Mouse (Mus musculus) forebrain, embryonic 15.5 days (tissue): ENCODE results near the gene Ubxn10. TPM values are rescaled to one million over a fixed set of nuclear protein-coding genes. Genes with fewer than 3 reads are reported as not detected.

Source experiments
- ATAC-seq: fragments of 200-750 bp; cut with Nextera tagmentation; replicated peaks from 2 replicates; pipeline ENCODE4 v1.8.0; 2017; ENCODE audit warnings: mild to moderate bottlenecking, moderate TSS enrichment, moderate library complexity
- H3K27ac ChIP-seq: fragments of 300-500 bp; sonication (generic); replicated peaks from 2 replicates; pipeline ENCODE4 v1.5.1; 2015; ENCODE audit warnings: mild to moderate bottlenecking, inconsistent platforms
- H3K27me3 ChIP-seq: fragments of 300-500 bp; sonication (generic); 2 replicates; pipeline ENCODE4 v1.6.1; 2015; ENCODE audit warnings: inconsistent platforms
- H3K36me3 ChIP-seq: fragments of 300-500 bp; sonication (generic); 2 replicates; pipeline ENCODE4 v1.6.1; 2015; ENCODE audit warnings: mild to moderate bottlenecking, inconsistent platforms
- H3K4me1 ChIP-seq: fragments of 300-500 bp; sonication (generic); 2 replicates; pipeline ENCODE4 v1.6.1; 2015; ENCODE audit warnings: inconsistent platforms
- H3K4me2 ChIP-seq: fragments of 300-500 bp; sonication (generic); replicated peaks from 2 replicates; pipeline ENCODE4 v1.6.1; 2015; ENCODE audit warnings: mild to moderate bottlenecking, inconsistent platforms
- H3K4me3 ChIP-seq: fragments of 300-500 bp; sonication (generic); 2 replicates; pipeline ENCODE4 v1.5.1; 2015; ENCODE audit warnings: mild to moderate bottlenecking, inconsistent platforms
- H3K9ac ChIP-seq: fragments of 300-500 bp; sonication (generic); replicated peaks from 2 replicates; pipeline ENCODE4 v1.6.1; 2015; ENCODE audit warnings: mild to moderate bottlenecking, inconsistent platforms
- H3K9me3 ChIP-seq: fragments of 300-500 bp; sonication (generic); 2 replicates; pipeline ENCODE4 v1.6.1; 2016; ENCODE audit warnings: inconsistent platforms
- WGBS: fragments of 180-500 bp; shearing (Covaris S2); methylation state at CpG from one replicate; pipeline ENCODE4 v1.1.7; 2015; ENCODE audit warnings: mixed read lengths; 5-methylcytosine and 5-hydroxymethylcytosine counted together
- polyA plus RNA-seq: library from polyadenylated mRNA; unstranded; fragments of >200 nt; fragmentation: Nextera tagmentation; extraction: Ambion mirVana; gene quantifications from 2 replicates; pipeline ENCODE4 v1.2.1, GENCODE M21; 2015

Ubxn10 gene
- 2.0 and 3.2 TPM in 2 replicates for polyA plus RNA-seq

DNA sequence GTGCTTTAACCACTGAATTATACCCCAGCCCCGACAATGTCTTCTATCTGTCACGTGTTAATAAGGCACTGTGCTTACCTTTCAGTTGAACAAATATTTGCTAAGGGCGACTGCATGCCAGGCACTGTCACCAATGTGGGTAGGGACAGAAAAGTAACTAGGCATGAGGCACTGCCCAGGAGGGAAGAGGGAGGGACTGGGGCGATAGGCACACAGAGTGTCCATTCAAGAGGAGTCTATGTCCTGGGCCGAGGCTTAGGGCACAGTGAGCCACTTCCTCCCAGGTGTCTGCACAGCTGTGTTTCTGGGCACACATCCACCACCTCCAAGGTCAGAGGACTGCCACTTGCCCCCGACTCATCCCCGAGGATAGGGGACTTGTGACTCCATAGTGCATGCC is at the start of gene Ubxn10:
Ubxn10 (minus strand) TSS at position 137 of the 400 bp plus-strand sequence.
- WGBS = 78% methylated on average over 7 of the region's 7 CpGs
- Histone ChIP-seq H3K9me3 (no peaks in the 10 kb centered on the region), H3K4me1 (0 out of 2 replicates have a peak, but pooled peaks cover 8% of the 10 kb centered on the region), H3K27ac (no peak within 1 kb of the TSS), H3K9ac (no peak within 1 kb of the TSS), H3K36me3 (no peaks in the 10 kb centered on the region), H3K4me2 (no peak within 1 kb of the TSS), H3K4me3 (no peak within 1 kb of the TSS), H3K27me3 (no peaks in the 10 kb centered on the region)
- no peak for ATAC-seq

DNA sequence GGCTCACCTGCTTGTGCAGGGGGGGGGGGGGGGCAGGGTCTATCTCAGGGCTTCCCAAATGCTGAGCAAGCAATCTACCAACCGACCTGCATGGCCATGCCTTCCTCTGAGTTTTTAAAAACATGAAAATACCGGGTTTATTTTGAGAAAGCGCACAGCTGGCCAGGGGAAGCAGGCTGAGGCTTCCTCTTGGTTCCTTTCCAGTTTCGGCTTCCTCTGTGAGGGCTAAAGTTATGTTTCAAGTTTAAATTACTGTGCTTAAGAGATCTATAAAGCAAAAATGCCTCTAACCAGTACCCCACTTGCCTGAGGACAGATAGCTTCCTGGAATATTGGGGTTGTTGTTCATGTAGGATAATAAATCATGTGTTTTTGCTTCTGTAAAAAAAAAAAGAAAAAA is 49.2 kb upstream of the Ubxn10 start:
- Histone ChIP-seq H3K4me2 (no peak overlapping the region), H3K4me1 (no peaks in the 10 kb centered on the region), H3K9me3 (no peaks in the 10 kb centered on the region), H3K9ac (no peak overlapping the region), H3K27ac (no peak overlapping the region), H3K27me3 (no peaks in the 10 kb centered on the region), H3K36me3 (no peaks in the 10 kb centered on the region), H3K4me3 (no peak overlapping the region)
- no peak for ATAC-seq
- 65% methylated on average over 4 of the region's 4 CpGs for WGBS

DNA sequence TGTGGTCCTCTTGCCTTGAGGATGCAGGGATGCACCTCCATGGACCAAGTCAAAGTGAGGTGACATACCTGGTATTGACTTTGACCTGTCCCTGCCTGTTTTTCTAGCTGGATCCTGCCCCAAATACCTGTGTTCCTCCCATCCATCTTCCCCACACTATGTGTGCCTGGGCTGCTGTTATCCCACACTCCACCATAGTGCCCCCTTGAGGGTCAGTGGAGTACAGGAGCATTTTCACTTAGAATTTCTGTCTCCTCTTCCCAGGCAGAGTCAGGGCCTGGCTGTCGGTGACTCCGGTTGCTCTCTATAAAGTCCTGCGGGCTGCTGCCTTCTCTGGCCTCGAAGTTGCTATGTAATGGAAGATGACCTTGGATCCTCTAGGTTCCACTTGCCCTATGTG is 48.8 kb upstream of the Ubxn10 start:
- ATAC-seq = no peak
- no peaks in the 10 kb centered on the region for H3K4me1 ChIP-seq
- WGBS = 77% methylated on average over 4 of the region's 4 CpGs
- H3K27me3 ChIP-seq = no peaks in the 10 kb centered on the region
- no peak overlapping the region for H3K27ac ChIP-seq
- no peak overlapping the region for H3K4me3 ChIP-seq
- H3K9ac ChIP-seq = no peak overlapping the region
- H3K4me2 ChIP-seq = no peak overlapping the region
- no peaks in the 10 kb centered on the region for H3K9me3 ChIP-seq
- H3K36me3 ChIP-seq = no peaks in the 10 kb centered on the region

DNA sequence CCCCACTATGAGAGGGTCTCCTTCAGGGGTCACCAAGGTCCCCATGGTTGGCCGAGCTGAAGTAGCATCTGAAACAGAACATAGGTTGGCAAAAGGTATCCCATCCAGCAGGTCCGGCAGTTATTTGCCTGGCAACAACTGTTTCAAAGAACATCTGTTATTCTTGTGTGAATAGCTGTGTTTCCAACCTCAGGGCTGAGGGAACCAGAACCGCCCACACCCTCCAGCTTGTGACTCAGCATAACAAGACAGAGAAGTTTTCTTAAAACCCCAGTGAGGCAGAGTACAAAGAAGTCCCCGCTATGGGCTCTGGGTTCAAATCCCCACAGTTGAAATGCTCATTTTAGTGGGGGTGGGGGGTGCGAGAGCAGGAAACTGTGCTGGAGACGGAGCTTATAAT is 45.1 kb upstream of the Ubxn10 start:
- ATAC-seq = no peak
- WGBS = 84% methylated on average over 6 of the region's 6 CpGs
- H3K4me1 ChIP-seq = peaks cover 5% of the 10 kb centered on the region; the same call in 1 of the 2 replicates
- no peaks in the 10 kb centered on the region for H3K27me3 ChIP-seq
- no peak overlapping the region for H3K4me2 ChIP-seq
- no peak overlapping the region for H3K27ac ChIP-seq
- H3K9me3 ChIP-seq = no peaks in the 10 kb centered on the region
- H3K4me3 ChIP-seq = no peak overlapping the region
- H3K9ac ChIP-seq = no peak overlapping the region
- H3K36me3 ChIP-seq = no peaks in the 10 kb centered on the region

DNA sequence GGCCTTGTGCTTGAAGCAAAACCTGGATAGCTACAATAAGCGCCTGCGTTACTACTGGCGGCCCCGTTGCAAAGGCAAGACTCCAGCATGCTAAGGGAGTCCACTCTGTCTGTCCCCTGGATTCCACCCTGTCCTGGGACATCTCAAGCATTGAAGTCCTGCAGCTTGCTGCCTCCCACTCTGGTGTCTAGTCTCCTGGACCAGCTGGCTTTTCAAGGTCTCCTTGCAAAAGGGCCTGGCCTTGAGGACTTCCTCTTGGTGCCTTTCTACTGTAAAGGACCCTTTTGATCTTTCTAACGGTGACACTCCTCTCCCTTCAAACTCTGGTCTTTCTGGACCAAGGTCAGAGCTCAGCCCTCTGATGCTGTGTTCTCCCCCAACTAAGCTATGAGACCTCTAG is 43.3 kb upstream of the Ubxn10 start:
- H3K27me3 ChIP-seq = no peaks in the 10 kb centered on the region
- ATAC-seq = no peak
- H3K9me3 ChIP-seq = no peaks in the 10 kb centered on the region
- no peak overlapping the region for H3K27ac ChIP-seq
- WGBS = 92% methylated on average over 5 of the region's 5 CpGs
- H3K4me1 ChIP-seq = peaks cover 5% of the 10 kb centered on the region; the same call in 1 of the 2 replicates
- no peak overlapping the region for H3K4me3 ChIP-seq
- H3K9ac ChIP-seq = no peak overlapping the region
- H3K36me3 ChIP-seq = no peaks in the 10 kb centered on the region
- no peak overlapping the region for H3K4me2 ChIP-seq

DNA sequence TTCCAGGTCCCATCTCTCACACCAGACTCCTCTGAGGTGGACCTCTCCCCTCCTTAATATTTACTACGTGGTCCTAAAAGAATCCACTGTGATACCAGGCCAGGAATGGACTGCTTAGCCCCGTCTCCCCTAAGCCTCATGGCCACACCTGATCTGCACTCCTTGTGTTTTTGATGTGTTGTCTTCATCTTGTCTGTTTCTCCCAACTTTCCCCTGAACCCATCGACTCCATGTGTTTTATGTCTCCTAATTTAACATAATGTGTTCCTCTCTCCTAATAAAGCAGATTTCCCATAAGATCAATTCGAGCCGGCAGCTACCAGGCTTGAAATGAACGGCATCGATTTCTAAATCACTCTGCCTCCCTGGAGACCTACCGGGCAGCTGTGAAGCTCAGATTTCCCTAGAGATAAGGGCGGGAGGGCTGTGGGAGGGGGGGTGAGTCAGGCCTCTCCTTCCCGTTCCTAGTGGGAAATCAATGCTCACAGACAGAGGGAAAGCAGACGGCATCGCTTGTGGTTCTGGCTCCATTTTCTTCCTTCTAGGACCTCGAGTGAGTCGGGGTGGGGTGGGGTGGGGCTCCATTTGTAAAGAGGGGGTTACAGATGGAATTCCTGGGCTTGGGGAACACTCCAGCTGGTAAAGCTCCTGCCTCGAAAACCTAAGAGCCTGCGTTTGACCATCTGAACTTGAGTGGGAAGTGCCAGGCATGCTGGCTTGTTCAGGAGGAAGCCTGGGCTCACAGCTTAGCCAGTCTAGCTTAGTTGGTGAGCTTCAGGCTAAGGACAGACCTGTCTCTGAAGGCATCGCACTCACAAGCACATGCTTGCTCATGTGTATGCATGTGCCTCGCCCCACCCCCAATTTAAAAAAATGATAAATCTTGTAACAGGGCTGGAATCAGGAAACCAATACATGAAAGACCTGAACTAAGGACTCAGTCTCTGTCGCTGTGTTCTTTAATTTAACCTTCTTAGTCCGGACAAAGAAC is 40.7 kb upstream of the Ubxn10 start:
- ATAC-seq = no peak

DNA sequence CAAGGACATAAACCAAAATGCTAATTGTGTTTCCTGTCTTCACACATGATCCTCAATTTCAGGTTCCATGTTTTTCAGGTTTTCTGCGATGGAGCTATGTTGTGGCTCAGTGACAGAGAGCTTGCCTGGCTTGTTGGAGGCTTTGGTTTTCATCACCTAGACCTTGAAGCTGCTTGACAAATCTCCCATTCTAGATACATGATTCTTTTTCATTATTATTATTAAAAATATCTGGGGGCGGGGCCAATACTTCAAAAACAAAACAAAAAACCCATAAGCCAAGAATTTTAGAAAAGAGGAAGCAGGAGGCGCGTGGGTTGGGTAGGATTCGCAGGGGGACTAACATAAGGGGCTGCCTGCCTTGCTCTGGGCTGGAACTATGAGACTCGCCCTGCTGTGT is 38.5 kb upstream of the Ubxn10 start, which contains the start of gene Pla2g2d:
Pla2g2d (plus strand) TSS at position 301 of the 400 bp plus-strand sequence.
- no peak for ATAC-seq
- no peaks in the 10 kb centered on the region for H3K9me3 ChIP-seq
- 91% methylated on average over 6 of the region's 6 CpGs for WGBS
- no peak within 1 kb of the TSS for H3K9ac ChIP-seq
- no peak within 1 kb of the TSS for H3K27ac ChIP-seq
- no peak within 1 kb of the TSS for H3K4me3 ChIP-seq
- no peaks in the 10 kb centered on the region for H3K36me3 ChIP-seq
- H3K4me1 ChIP-seq = peaks cover 5% of the 10 kb centered on the region; the same call in 1 of the 2 replicates
- no peaks in the 10 kb centered on the region for H3K27me3 ChIP-seq
- no peak within 1 kb of the TSS for H3K4me2 ChIP-seq

More for the DNA sequence above, 40.7 kb upstream of the Ubxn10 start:
- WGBS = 53% methylated on average over 20 of the region's 20 CpGs
- H3K4me3 ChIP-seq = no peak overlapping the region
- H3K4me2 ChIP-seq = no peak overlapping the region
- no peak overlapping the region for H3K27ac ChIP-seq
- no peak overlapping the region for H3K9ac ChIP-seq
- H3K27me3 ChIP-seq = no peaks in the 10 kb centered on the region
- H3K36me3 ChIP-seq = no peaks in the 10 kb centered on the region
- no peaks in the 10 kb centered on the region for H3K9me3 ChIP-seq
- peaks cover 5% of the 10 kb centered on the region; the same call in 1 of the 2 replicates for H3K4me1 ChIP-seq

DNA sequence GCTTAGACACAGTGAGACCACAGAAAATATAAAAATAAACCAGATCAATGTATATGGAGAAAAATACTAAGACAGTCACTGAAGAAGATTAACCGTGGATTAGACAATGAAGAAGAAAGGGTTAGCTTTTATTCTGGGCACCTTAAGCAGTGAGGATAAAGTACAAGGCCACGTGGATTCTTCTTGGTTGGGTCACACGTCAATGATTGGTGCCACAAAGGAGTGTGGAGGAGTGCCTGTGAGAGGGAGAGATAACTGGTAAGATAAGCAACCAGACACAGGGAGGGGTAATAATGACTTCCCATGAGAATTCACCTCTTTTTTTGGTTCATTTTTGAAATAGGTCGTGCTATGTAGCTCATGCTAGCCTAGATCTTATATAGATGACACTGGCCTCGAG is 35.4 kb upstream of the Ubxn10 start:
- H3K4me1 ChIP-seq = peaks cover 2% of the 10 kb centered on the region; the same call in 1 of the 2 replicates
- no peak overlapping the region for H3K4me2 ChIP-seq
- no peak for ATAC-seq
- H3K36me3 ChIP-seq = no peaks in the 10 kb centered on the region
- no peak overlapping the region for H3K27ac ChIP-seq
- no peak overlapping the region for H3K4me3 ChIP-seq
- no peaks in the 10 kb centered on the region for H3K9me3 ChIP-seq
- H3K27me3 ChIP-seq = no peaks in the 10 kb centered on the region
- no peak overlapping the region for H3K9ac ChIP-seq
- WGBS = 81% methylated on average over 5 of the region's 5 CpGs

DNA sequence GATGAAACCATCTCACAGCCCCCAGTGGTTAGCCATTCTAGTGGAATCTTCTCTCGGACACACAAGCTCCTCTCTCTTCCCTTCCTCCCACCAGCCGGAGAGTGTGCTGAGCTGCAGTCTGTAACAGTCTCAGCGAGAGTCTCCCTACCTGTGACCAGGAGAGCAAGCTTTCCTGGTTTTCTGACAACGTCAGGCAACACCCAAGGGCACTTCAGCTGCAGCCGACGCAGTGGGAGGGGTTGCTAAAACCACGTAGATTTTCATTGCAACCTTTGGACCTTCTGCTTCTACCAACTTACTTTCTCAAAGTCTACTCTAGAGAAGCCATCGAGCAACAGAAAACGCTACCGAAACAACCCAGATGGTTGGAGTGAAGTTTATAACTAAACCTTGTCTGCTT is 35.0 kb upstream of the Ubxn10 start:
- WGBS = 89% methylated on average over 10 of the region's 10 CpGs
- no peak for ATAC-seq
- no peak overlapping the region for H3K9ac ChIP-seq

DNA sequence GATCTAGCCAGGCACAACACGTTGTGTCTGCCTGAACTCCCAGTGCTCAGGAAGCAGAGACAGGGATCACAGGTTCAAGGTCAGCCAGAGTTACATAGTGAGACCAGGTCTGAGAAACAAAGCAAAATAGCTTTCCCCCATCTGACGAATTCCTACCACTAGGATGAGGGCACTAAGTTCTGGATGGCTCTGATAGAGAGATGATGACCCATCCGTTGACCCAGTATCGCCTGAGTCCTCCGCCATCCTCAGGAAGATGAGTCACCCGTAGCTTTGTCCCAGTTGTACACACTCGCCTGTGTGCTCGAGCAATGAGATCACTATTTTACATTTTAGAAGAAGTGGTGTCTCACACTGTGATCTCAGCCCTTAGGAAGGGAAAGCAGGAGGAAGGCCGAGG is 25.3 kb upstream of the Ubxn10 start:
- Histone ChIP-seq H3K4me3 (no peak overlapping the region), H3K27ac (no peak overlapping the region), H3K36me3 (no peaks in the 10 kb centered on the region), H3K4me1 (no peaks in the 10 kb centered on the region), H3K9me3 (no peaks in the 10 kb centered on the region), H3K27me3 (no peaks in the 10 kb centered on the region), H3K9ac (no peak overlapping the region), H3K4me2 (no peak overlapping the region)
- WGBS = 86% methylated on average over 9 of the region's 9 CpGs
- no peak for ATAC-seq

More for the DNA sequence above, 35.0 kb upstream of the Ubxn10 start:
- Histone ChIP-seq H3K27ac (no peak overlapping the region), H3K9me3 (no peaks in the 10 kb centered on the region), H3K36me3 (no peaks in the 10 kb centered on the region), H3K27me3 (no peaks in the 10 kb centered on the region), H3K4me2 (no peak overlapping the region), H3K4me3 (no peak overlapping the region), H3K4me1 (no peaks in the 10 kb centered on the region)

DNA sequence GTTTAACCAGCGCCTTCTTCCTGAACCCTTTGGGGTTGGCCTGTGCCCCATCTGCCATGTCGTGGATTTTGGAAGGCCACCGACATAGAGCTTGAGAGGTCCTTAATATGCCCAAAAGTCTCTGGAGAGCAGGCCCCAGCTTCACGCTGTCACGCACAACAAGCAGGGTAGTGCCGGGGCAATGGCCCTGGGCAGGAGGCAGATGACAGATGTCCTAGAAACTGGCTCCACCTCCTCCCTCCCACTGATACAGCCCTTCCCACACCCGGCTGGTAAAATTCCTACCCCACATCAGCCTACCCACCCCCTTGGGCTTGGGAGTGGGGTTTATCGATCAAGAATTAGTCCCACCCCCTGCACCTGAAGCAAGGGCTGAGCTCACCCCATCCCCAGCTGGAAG is 20.4 kb upstream of the Ubxn10 start, which contains the start of gene Pla2g2f:
Pla2g2f (minus strand) TSS at position 211 of the 400 bp plus-strand sequence.
- Histone ChIP-seq H3K27ac (no peak within 1 kb of the TSS), H3K27me3 (no peaks in the 10 kb centered on the region), H3K4me3 (no peak within 1 kb of the TSS), H3K36me3 (no peaks in the 10 kb centered on the region), H3K9ac (no peak within 1 kb of the TSS), H3K9me3 (no peaks in the 10 kb centered on the region), H3K4me2 (no peak within 1 kb of the TSS), H3K4me1 (no peaks in the 10 kb centered on the region)
- whole genome bisulfite sequencing = 77% methylated on average over 8 of the region's 8 CpGs
- ATAC-seq = no peak

DNA sequence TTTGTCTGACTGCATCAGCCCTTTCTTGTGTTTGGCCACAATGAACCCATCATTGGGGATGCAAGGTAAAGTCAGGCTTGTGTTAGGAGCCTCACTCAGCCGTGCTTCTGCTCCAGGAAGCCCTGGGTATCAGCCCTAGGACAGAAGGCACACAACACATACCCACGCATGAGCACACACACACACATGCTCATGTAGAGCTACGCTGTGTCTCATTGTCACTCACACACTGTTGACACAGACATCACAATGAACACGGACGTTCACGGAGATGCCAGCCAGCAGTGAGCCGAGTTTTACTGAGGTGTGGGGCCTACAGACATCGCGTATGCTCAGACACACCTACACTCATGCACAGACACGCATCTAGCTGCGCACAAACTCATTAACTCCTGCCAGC is 19.0 kb upstream of the Ubxn10 start:
- Histone ChIP-seq H3K4me3 (no peak overlapping the region), H3K9me3 (no peaks in the 10 kb centered on the region), H3K9ac (no peak overlapping the region), H3K27ac (no peak overlapping the region), H3K36me3 (no peaks in the 10 kb centered on the region), H3K27me3 (no peaks in the 10 kb centered on the region), H3K4me1 (no peaks in the 10 kb centered on the region), H3K4me2 (no peak overlapping the region)
- 78% methylated on average over 11 of the region's 11 CpGs for WGBS
- ATAC-seq = no peak
